Mouse (Mus musculus) liver, embryonic 16.5 days (tissue): ENCODE data around the gene Mettl16. TPM values are rescaled to one million over a fixed set of nuclear protein-coding genes. Genes with fewer than 3 reads are reported as not detected.

Source experiments
- ATAC-seq: fragments of 200-750 bp; cut with Nextera tagmentation; 2 replicates; pipeline ENCODE4 v1.8.0; 2017; ENCODE audit warnings: low read depth, mild to moderate bottlenecking, moderate number of reproducible peaks, moderate library complexity
- H3K27ac ChIP-seq: fragments of 300-500 bp; sonication (generic); 2 replicates; pipeline ENCODE4 v1.5.1; 2014; ENCODE audit warnings: mild to moderate bottlenecking, low read length
- H3K27me3 ChIP-seq: fragments of 300-500 bp; sonication (generic); 2 replicates; pipeline ENCODE4 v1.6.1; 2014; ENCODE audit warnings: low read depth, low read length, mixed read lengths; ENCODE audit not compliant: control insufficient read depth, insufficient read depth
- H3K36me3 ChIP-seq: fragments of 300-500 bp; sonication (generic); 2 replicates; pipeline ENCODE4 v1.6.1; 2014; ENCODE audit warnings: mild to moderate bottlenecking; ENCODE audit not compliant: control insufficient read depth, insufficient read depth
- H3K4me1 ChIP-seq: fragments of 300-500 bp; sonication (generic); 2 replicates; pipeline ENCODE4 v1.6.1; 2014; ENCODE audit warnings: low read depth, low read length, mixed read lengths; ENCODE audit not compliant: control insufficient read depth
- H3K4me2 ChIP-seq: fragments of 300-500 bp; sonication (generic); 2 replicates; pipeline ENCODE4 v1.6.1; 2014; ENCODE audit warnings: low read depth, low read length, mixed read lengths
- H3K4me3 ChIP-seq: fragments of 300-500 bp; sonication (generic); 2 replicates; pipeline ENCODE4 v1.5.1; 2014; ENCODE audit warnings: low read depth, mild to moderate bottlenecking, low read length
- H3K9ac ChIP-seq: fragments of 300-500 bp; sonication (generic); 2 replicates; pipeline ENCODE4 v1.6.1; 2014; ENCODE audit warnings: low read depth, low read length
- H3K9me3 ChIP-seq: fragments of 300-500 bp; sonication (generic); replicated peaks from 2 replicates; pipeline ENCODE4 v1.6.1; 2016; ENCODE audit warnings: low read length; ENCODE audit not compliant: control insufficient read depth
- WGBS: fragments of 180-500 bp; shearing (Covaris S2); extraction: QIAGEN DNeasy Blood & Tissue Kit; methylation state at CpG from one replicate; pipeline ENCODE4 v1.1.7; 2014; ENCODE audit not compliant: insufficient replicate concordance; 5-methylcytosine and 5-hydroxymethylcytosine counted together
- polyA plus RNA-seq: library from polyadenylated mRNA; unstranded; fragments of >200 nt; fragmentation: Nextera tagmentation; extraction: Ambion mirVana; gene quantifications from 2 replicates; pipeline ENCODE4 v1.2.1, GENCODE M21; 2015

Gene Mettl16
- polyA plus RNA-seq = 15.5 and 16.6 TPM in 2 replicates

GRCm38 (mm10) chr11:74770595-74771207, at the start of gene Mettl16:
Mettl16 (plus strand) TSS chr11:74770830.
- 0% methylated on average over 43 of the region's 43 CpGs for WGBS
- peaks cover 9% of the 10 kb centered on the region for H3K36me3 ChIP-seq
- ATAC-seq = peak; percentile 94
- H3K4me2 ChIP-seq = peak within 1 kb of the TSS; percentile 65
- peak within 1 kb of the TSS; percentile 76 for H3K27ac ChIP-seq
- no peaks in the 10 kb centered on the region for H3K27me3 ChIP-seq
- H3K9ac ChIP-seq = peak within 1 kb of the TSS; percentile 71
- peaks cover 10% of the 10 kb centered on the region; the same call in 1 of the 2 replicates for H3K4me1 ChIP-seq
- H3K9me3 ChIP-seq = no peaks in the 10 kb centered on the region
- H3K4me3 ChIP-seq = peak within 1 kb of the TSS; percentile 80

- 55% methylated on average over 2 of the region's 2 CpGs for WGBS
- peak overlapping the region; percentile 42 for H3K4me2 ChIP-seq
- no peak overlapping the region for H3K9ac ChIP-seq
- no peaks in the 10 kb centered on the region for H3K27me3 ChIP-seq
- no peaks in the 10 kb centered on the region for H3K36me3 ChIP-seq
- peak overlapping the region; percentile 12; the same call in 1 of the 2 replicates for H3K4me3 ChIP-seq
- H3K27ac ChIP-seq = no peak overlapping the region
- no peaks in the 10 kb centered on the region for H3K9me3 ChIP-seq
- no peak for ATAC-seq
- H3K4me1 ChIP-seq = peaks cover 26% of the 10 kb centered on the region
These were observed 49.5 kb upstream of the Mettl16 start for GRCm38 (mm10) chr11:74721141-74721540.

- no peak overlapping the region for H3K27ac ChIP-seq
- WGBS = 22% methylated on average over 3 of the region's 3 CpGs
- no peak for ATAC-seq
- H3K27me3 ChIP-seq = no peaks in the 10 kb centered on the region
- H3K36me3 ChIP-seq = no peaks in the 10 kb centered on the region
- H3K4me3 ChIP-seq = peak overlapping the region; percentile 52
- no peaks in the 10 kb centered on the region for H3K9me3 ChIP-seq
- peak overlapping the region; percentile 40 for H3K9ac ChIP-seq
- peaks cover 26% of the 10 kb centered on the region for H3K4me1 ChIP-seq
- H3K4me2 ChIP-seq = peak overlapping the region; percentile 55
These were observed 48.7 kb upstream of the Mettl16 start for GRCm38 (mm10) chr11:74721971-74722370.

GRCm38 (mm10) chr11:74723357-74724234, 47.0 kb upstream of the Mettl16 start:
- Histone ChIP-seq H3K27ac (peak overlapping the region; percentile 99), H3K36me3 (no peaks in the 10 kb centered on the region), H3K4me3 (peak overlapping the region; percentile 97), H3K4me2 (peak overlapping the region; percentile 84), H3K9me3 (no peaks in the 10 kb centered on the region), H3K27me3 (no peaks in the 10 kb centered on the region), H3K4me1 (peaks cover 26% of the 10 kb centered on the region), H3K9ac (peak overlapping the region; percentile 99)
- under 1% methylated on average over 65 of the region's 75 CpGs for WGBS
- peak; percentile 72 for ATAC-seq

GRCm38 (mm10) chr11:74724235-74724791, 46.3 kb upstream of the Mettl16 start, which contains the start of gene Pafah1b1:
Pafah1b1 (minus strand) TSS chr11:74724670.
- Histone ChIP-seq H3K4me2 (peak within 1 kb of the TSS; percentile 95), H3K36me3 (no peaks in the 10 kb centered on the region), H3K4me1 (peaks cover 25% of the 10 kb centered on the region), H3K27me3 (no peaks in the 10 kb centered on the region), H3K4me3 (peak within 1 kb of the TSS; percentile 97), H3K27ac (peak within 1 kb of the TSS; percentile 99), H3K9me3 (no peaks in the 10 kb centered on the region), H3K9ac (peak within 1 kb of the TSS; percentile 99)
- ATAC-seq = peak; percentile 95
- 0% methylated on average over 39 of the region's 56 CpGs for WGBS

GRCm38 (mm10) chr11:74725181-74725580, 45.4 kb upstream of the Mettl16 start:
- WGBS = 80% methylated on average over 5 of the region's 5 CpGs
- ATAC-seq = no peak
- H3K9ac ChIP-seq = no peak overlapping the region
- H3K4me2 ChIP-seq = peak overlapping the region; percentile 95; the same call in 1 of the 2 replicates
- H3K4me1 ChIP-seq = peaks cover 17% of the 10 kb centered on the region
- no peaks in the 10 kb centered on the region for H3K27me3 ChIP-seq
- H3K27ac ChIP-seq = no peak overlapping the region
- no peaks in the 10 kb centered on the region for H3K9me3 ChIP-seq
- no peak overlapping the region for H3K4me3 ChIP-seq
- H3K36me3 ChIP-seq = no peaks in the 10 kb centered on the region

GRCm38 (mm10) chr11:74734917-74735316, 35.7 kb upstream of the Mettl16 start:
- Histone ChIP-seq H3K4me1 (no peaks in the 10 kb centered on the region), H3K4me3 (no peak overlapping the region), H3K9ac (no peak overlapping the region), H3K4me2 (no peak overlapping the region), H3K27me3 (no peaks in the 10 kb centered on the region), H3K27ac (no peak overlapping the region), H3K9me3 (peaks cover 4% of the 10 kb centered on the region), H3K36me3 (no peaks in the 10 kb centered on the region)
- WGBS = 32% methylated on average over 7 of the region's 7 CpGs
- ATAC-seq = no peak

GRCm38 (mm10) chr11:74737861-74738260, 32.8 kb upstream of the Mettl16 start:
- H3K9ac ChIP-seq = no peak overlapping the region
- H3K4me3 ChIP-seq = no peak overlapping the region
- no peak overlapping the region for H3K4me2 ChIP-seq
- no peaks in the 10 kb centered on the region for H3K4me1 ChIP-seq
- H3K36me3 ChIP-seq = no peaks in the 10 kb centered on the region
- no peaks in the 10 kb centered on the region for H3K27me3 ChIP-seq
- WGBS = 40% methylated on average over 3 of the region's 3 CpGs
- no peak overlapping the region for H3K27ac ChIP-seq
- no peak for ATAC-seq
- peaks cover 4% of the 10 kb centered on the region for H3K9me3 ChIP-seq
